Mouse (Mus musculus) adrenal gland, postnatal 36 days (tissue): ENCODE data around the gene Tpx2. TPM values are rescaled to one million over a fixed set of nuclear protein-coding genes. Genes with fewer than 3 reads are reported as not detected.

Experiments used
- DNase-seq, 2 experiments: peaks; one replicate each; pipeline ENCODE4 v3.0.0; 2021; ENCODE audit warnings: mixed read lengths in 1 of 2
- total RNA-seq, 2 experiments: library from RNA; stranded (reverse); gene quantifications; 2 replicates each; pipeline ENCODE4 v1.2.3; 2021

The Tpx2 gene
- total RNA-seq, 2 experiments from 2014 or later = 5.1 to 6.2 TPM

GRCm38 (mm10) chr2:152819926-152820325 is 27.8 kb upstream of the Tpx2 start:
- DNase-seq = no peak

- peak; percentile 45 to 54 for DNase-seq
Observed at GRCm38 (mm10) chr2:152820369-152820768, 27.4 kb upstream of the Tpx2 start.

- peak in 1 of 2 experiments; percentile 54 for DNase-seq
Observed at GRCm38 (mm10) chr2:152821023-152821422, 26.7 kb upstream of the Tpx2 start.

GRCm38 (mm10) chr2:152821566-152821965 is 26.2 kb upstream of the Tpx2 start:
- DNase-seq = no peak

GRCm38 (mm10) chr2:152823770-152824169 is 24.0 kb upstream of the Tpx2 start:
- no peak for DNase-seq

- DNase-seq = no peak
Observed at GRCm38 (mm10) chr2:152824438-152825167, 23.2 kb upstream of the Tpx2 start.

GRCm38 (mm10) chr2:152825168-152825697 is 22.5 kb upstream of the Tpx2 start:
- no peak for DNase-seq

GRCm38 (mm10) chr2:152825713-152826112 is 22.1 kb upstream of the Tpx2 start:
- no peak for DNase-seq

GRCm38 (mm10) chr2:152826481-152826880 is 21.3 kb upstream of the Tpx2 start:
- DNase-seq = no peak

GRCm38 (mm10) chr2:152827321-152828010 is 20.3 kb upstream of the Tpx2 start:
- no peak for DNase-seq

- DNase-seq = no peak
Observed at GRCm38 (mm10) chr2:152828011-152828370, 19.8 kb upstream of the Tpx2 start.

GRCm38 (mm10) chr2:152828532-152828931 is 19.2 kb upstream of the Tpx2 start:
- no peak for DNase-seq

GRCm38 (mm10) chr2:152829367-152829881 is 18.3 kb upstream of the Tpx2 start:
- no peak for DNase-seq

GRCm38 (mm10) chr2:152830021-152830921 is 17.5 kb upstream of the Tpx2 start:
- DNase-seq = peak; percentile 95 to 96

GRCm38 (mm10) chr2:152831019-152831878 is 16.5 kb upstream of the Tpx2 start, which contains the start of gene Bcl2l1:
Gene Bcl2l1, minus strand, starts transcription at chr2:152831728.
- peak; percentile 99 for DNase-seq

- DNase-seq = peak in 1 of 2 experiments; percentile 21
Observed at GRCm38 (mm10) chr2:152839256-152839655, 8.5 kb upstream of the Tpx2 start.

GRCm38 (mm10) chr2:152842741-152843140 is 5.0 kb upstream of the Tpx2 start:
- DNase-seq = no peak

GRCm38 (mm10) chr2:152847057-152847814 is 528 bp upstream of the Tpx2 start:
- no peak for DNase-seq

GRCm38 (mm10) chr2:152848466-152848865 is 702 bp downstream of the Tpx2 start:
- DNase-seq = no peak

GRCm38 (mm10) chr2:152859501-152859900 is 11.7 kb downstream of the Tpx2 start:
- no peak for DNase-seq
